Mouse (Mus musculus) liver, embryonic 15.5 days (tissue): Measurements from ENCODE around the gene Col1a2. TPM values are rescaled to one million over a fixed set of nuclear protein-coding genes. Genes with fewer than 3 reads are reported as not detected.

ENCODE experiments used
- ATAC-seq: fragments of 200-750 bp; cut with Nextera tagmentation; 2 replicates; pipeline ENCODE4 v1.8.0; 2017; ENCODE audit warnings: moderate number of reproducible peaks, mild to moderate bottlenecking, moderate library complexity; ENCODE audit not compliant: insufficient read depth
- H3K27ac ChIP-seq: fragments of 300-500 bp; sonication (generic); replicated peaks from 2 replicates; pipeline ENCODE4 v1.5.1; 2015; ENCODE audit warnings: mild to moderate bottlenecking, inconsistent platforms
- H3K27me3 ChIP-seq: fragments of 300-500 bp; sonication (generic); 2 replicates; pipeline ENCODE4 v1.6.1; 2015; ENCODE audit warnings: mild to moderate bottlenecking, inconsistent platforms
- H3K36me3 ChIP-seq: fragments of 300-500 bp; sonication (generic); replicated peaks from 2 replicates; pipeline ENCODE4 v1.6.1; 2015; ENCODE audit warnings: moderate library complexity, mild to moderate bottlenecking, inconsistent platforms
- H3K4me1 ChIP-seq: fragments of 300-500 bp; sonication (generic); replicated peaks from 2 replicates; pipeline ENCODE4 v1.6.1; 2015; ENCODE audit warnings: inconsistent platforms
- H3K4me2 ChIP-seq: fragments of 300-500 bp; sonication (generic); 2 replicates; pipeline ENCODE4 v1.6.1; 2015; ENCODE audit warnings: moderate library complexity, mild to moderate bottlenecking, inconsistent platforms
- H3K4me3 ChIP-seq: fragments of 300-500 bp; sonication (generic); replicated peaks from 2 replicates; pipeline ENCODE4 v1.5.1; 2015; ENCODE audit warnings: mild to moderate bottlenecking, inconsistent platforms
- H3K9ac ChIP-seq: fragments of 300-500 bp; sonication (generic); 2 replicates; pipeline ENCODE4 v1.6.1; 2015; ENCODE audit warnings: moderate library complexity, mild to moderate bottlenecking, inconsistent platforms
- H3K9me3 ChIP-seq: fragments of 300-500 bp; sonication (generic); replicated peaks from 2 replicates; pipeline ENCODE4 v1.6.1; 2016; ENCODE audit warnings: inconsistent platforms
- WGBS: fragments of 180-500 bp; shearing (Covaris S2); methylation state at CpG from one replicate; pipeline ENCODE4 v1.1.7; 2015; ENCODE audit warnings: mixed read lengths; ENCODE audit not compliant: insufficient replicate concordance; 5-methylcytosine and 5-hydroxymethylcytosine counted together
- polyA plus RNA-seq: library from polyadenylated mRNA; unstranded; fragments of >200 nt; fragmentation: Nextera tagmentation; extraction: Ambion mirVana; gene quantifications from 2 replicates; pipeline ENCODE4 v1.2.1, GENCODE M21; 2015

Gene Col1a2
- polyA plus RNA-seq, result 46.2 and 47.4 TPM in 2 replicates

DNA sequence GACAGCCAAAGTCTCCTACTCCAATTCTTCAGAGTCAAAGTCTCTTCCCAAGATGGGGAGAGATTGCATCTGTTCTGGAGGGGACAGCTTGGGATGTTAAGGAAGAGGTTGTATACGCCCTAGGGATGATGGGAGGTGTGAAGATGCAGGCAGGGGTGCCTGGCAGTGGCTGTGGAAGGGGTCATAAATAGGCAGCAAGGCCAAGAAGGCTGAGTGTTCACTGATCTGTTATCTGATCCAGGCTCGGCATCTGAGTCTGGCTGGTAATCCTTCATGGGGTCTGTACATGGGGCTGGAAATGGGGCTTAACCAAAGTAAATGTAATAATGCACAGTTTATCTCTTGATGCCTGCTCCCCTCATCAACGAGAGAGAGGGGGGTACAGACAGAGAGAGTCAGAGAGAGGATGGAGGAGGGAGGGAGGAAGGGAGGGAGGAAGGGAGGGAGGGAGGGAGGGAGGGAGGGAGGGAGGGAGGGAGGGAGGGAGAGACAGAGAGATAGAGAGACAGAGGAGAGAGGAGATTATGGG, at the start of gene Col1a2:
Col1a2 (plus strand) TSS at position 212 of the 529 bp plus-strand sequence.
- ATAC-seq, result no peak
- no peak within 1 kb of the TSS for H3K27ac ChIP-seq
- H3K4me3 ChIP-seq, result peak within 1 kb of the TSS; percentile 32
- H3K4me2 ChIP-seq, result peak within 1 kb of the TSS; percentile 59
- H3K9ac ChIP-seq, result no peak within 1 kb of the TSS
- H3K27me3 ChIP-seq, result peaks cover 18% of the 10 kb centered on the region
- H3K9me3 ChIP-seq, result no peaks in the 10 kb centered on the region
- 17% methylated on average over 3 of the region's 3 CpGs for WGBS
- no peaks in the 10 kb centered on the region for H3K36me3 ChIP-seq
- H3K4me1 ChIP-seq, result 0 out of 2 replicates have a peak, but pooled peaks cover 4% of the 10 kb centered on the region

DNA sequence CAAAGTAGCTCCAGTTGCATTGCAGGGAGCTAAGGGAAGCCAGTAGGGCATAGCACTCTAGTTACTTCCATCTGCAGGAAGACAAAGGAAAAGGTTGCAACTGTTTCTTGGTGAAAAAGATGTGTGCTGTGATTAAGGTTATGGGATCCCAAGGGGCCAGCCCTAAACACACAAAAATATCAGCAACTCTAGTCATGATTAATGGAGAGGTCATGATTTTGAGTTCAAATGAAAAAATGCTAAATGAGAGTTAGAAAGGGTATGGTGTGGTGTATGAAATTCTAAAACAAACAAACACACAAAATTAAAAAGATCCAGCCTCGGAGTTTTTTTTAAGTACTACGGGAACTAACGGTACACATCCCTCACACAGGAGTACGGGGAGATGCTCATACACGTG, 49.1 kb upstream of the Col1a2 start:
- Histone ChIP-seq H3K36me3 (no peaks in the 10 kb centered on the region), H3K27ac (no peak overlapping the region), H3K9ac (no peak overlapping the region), H3K9me3 (no peaks in the 10 kb centered on the region), H3K27me3 (no peaks in the 10 kb centered on the region), H3K4me1 (no peaks in the 10 kb centered on the region), H3K4me3 (no peak overlapping the region), H3K4me2 (no peak overlapping the region)
- 61% methylated on average over 5 of the region's 5 CpGs for WGBS
- ATAC-seq, result no peak

DNA sequence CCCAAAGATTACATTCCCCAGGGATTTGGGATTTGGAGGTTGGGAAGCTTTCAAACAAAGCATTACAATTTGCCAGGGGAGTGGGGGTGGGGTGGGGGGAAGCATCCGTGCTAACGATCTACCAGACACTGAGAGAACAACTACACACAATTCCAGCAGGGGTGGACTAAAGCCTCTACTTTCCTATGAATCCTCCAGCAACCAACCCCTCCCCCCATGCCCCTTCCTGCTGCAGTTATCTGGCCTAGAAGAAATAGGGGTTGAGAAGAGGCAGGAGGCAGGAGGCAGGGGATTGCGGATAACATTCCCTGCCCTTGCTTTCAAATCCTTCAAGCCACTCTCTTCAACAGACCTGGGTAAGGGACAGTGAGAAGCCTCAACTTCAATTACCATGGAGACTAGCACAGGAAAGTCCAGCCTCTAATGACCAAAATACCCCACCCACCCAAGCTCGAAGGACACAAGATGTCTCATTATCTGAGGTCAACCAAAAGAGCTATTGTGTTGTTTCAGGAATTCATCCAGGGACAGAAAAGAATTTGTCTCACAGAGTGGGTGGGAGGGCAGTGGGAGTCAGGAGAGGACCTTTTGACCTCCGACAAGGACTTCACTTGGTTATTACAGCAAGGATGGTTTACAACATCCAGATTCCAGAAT, 48.5 kb upstream of the Col1a2 start:
- Histone ChIP-seq H3K27ac (no peak overlapping the region), H3K9me3 (no peaks in the 10 kb centered on the region), H3K36me3 (no peaks in the 10 kb centered on the region), H3K4me3 (no peak overlapping the region), H3K9ac (no peak overlapping the region), H3K4me2 (no peak overlapping the region), H3K4me1 (no peaks in the 10 kb centered on the region), H3K27me3 (no peaks in the 10 kb centered on the region)
- ATAC-seq, result no peak
- 37% methylated on average over 5 of the region's 5 CpGs for WGBS

DNA sequence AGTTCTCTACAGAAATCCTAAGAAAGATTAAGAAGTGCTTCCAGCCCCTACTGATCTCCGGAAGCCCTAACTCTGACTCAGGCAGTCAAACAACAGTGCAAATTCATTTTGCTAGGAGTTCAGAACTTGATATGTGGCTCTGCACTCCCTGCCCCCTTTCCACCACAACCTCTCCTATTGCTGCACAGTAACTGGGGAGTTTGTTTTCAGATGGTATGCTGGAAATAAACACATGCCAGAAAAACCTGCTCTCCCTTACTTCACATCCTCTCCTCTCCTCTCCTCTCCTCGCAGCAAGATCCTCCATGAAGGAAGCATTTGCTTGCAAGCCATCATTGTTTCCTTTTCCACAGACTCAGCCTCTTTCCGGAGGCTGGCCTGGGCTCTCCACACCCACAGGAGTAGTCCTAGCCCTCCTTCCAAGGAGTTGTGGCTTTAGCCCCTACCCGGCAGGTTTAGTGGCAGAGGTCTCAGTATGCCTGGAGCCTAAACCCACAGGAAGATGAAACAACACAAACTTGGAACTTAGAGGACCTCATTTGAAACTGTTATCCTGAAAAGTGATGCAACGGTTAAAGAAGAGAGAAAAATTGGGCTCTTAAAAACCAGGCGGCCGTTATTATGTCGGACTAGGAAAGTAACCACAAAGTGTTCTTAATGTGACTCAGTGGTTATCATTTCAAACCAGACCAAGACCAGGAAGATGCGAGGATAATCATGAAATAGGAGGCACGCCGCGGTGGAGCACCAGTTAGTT, 47.7 kb upstream of the Col1a2 start:
- no peaks in the 10 kb centered on the region for H3K27me3 ChIP-seq
- H3K36me3 ChIP-seq, result no peaks in the 10 kb centered on the region
- 17% methylated on average over 12 of the region's 12 CpGs for WGBS
- no peaks in the 10 kb centered on the region for H3K4me1 ChIP-seq
- no peak overlapping the region for H3K4me3 ChIP-seq
- H3K4me2 ChIP-seq, result no peak overlapping the region
- no peaks in the 10 kb centered on the region for H3K9me3 ChIP-seq
- H3K27ac ChIP-seq, result no peak overlapping the region
- H3K9ac ChIP-seq, result no peak overlapping the region
- no peak for ATAC-seq

DNA sequence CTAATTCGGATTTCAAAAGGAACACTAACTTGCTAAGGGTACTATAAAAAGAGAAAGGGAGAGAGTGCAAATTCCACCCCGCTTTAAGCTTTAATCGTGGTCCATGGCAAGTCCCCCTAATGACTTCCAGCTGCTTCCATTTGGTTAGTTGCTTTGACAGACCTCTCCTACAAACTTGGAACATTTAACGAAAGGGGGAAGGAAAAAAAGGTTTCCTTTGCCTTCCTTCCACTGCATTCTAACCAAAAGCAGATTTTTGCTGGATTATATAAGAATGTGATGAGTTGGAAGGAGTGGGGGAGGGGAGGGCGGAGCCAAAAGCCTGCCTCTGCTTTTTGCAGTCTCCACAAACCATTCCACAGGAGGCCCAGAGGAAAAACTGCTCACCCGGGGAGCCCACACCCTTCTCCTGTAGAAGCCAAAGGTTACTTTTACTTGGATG, 47.0 kb upstream of the Col1a2 start:
- no peaks in the 10 kb centered on the region for H3K27me3 ChIP-seq
- H3K9ac ChIP-seq, result no peak overlapping the region
- H3K4me2 ChIP-seq, result no peak overlapping the region; the same call in 1 of the 2 replicates
- H3K36me3 ChIP-seq, result no peaks in the 10 kb centered on the region
- 18% methylated on average over 6 of the region's 6 CpGs for WGBS
- no peak overlapping the region for H3K4me3 ChIP-seq
- no peak overlapping the region for H3K27ac ChIP-seq
- no peaks in the 10 kb centered on the region for H3K4me1 ChIP-seq
- no peak for ATAC-seq
- no peaks in the 10 kb centered on the region for H3K9me3 ChIP-seq

DNA sequence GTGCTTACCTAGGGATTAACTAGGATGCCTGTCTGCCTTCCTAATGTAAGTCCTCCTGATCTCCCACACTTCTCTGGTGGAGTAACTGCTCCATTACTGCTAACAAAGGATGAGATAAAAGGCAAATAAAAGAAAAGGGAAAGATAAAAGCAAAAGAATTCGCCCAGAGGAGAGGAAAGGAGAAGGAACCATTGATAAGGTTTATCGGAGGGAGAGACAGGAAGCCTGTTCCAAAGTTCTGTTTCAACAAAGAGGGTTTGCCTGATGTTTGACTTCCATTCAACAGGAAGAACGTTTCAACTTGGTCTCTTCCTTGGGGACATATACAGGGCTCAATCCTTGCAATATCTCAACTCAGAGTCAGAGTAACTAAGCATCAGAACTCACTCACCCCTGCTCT, 39.3 kb upstream of the Col1a2 start:
- H3K27me3 ChIP-seq, result no peaks in the 10 kb centered on the region
- H3K9me3 ChIP-seq, result no peaks in the 10 kb centered on the region
- no peaks in the 10 kb centered on the region for H3K4me1 ChIP-seq
- WGBS, result 15% methylated on average over 3 of the region's 3 CpGs
- no peaks in the 10 kb centered on the region for H3K36me3 ChIP-seq
- H3K4me3 ChIP-seq, result no peak overlapping the region
- no peak overlapping the region for H3K27ac ChIP-seq
- ATAC-seq, result no peak
- H3K9ac ChIP-seq, result no peak overlapping the region
- H3K4me2 ChIP-seq, result no peak overlapping the region

DNA sequence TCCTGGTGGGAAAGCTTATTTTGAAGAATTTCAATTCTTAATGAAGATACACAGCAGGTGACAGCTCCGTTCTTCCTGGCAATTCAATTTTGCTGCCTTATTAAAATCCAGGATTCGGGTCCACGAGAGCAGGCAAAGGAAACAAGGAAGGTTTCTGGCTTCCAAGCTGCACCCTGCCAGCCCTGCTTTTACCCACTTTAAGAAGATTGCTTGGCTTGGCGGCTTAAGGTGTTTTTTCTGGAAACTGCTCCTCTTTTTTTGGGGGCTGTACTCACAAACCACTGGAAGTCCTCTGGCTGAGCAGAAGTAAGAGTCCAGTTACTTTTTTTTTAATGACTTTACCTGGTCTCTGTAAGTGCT, 21.1 kb upstream of the Col1a2 start:
- Histone ChIP-seq H3K36me3 (no peaks in the 10 kb centered on the region), H3K9me3 (no peaks in the 10 kb centered on the region), H3K4me3 (no peak overlapping the region), H3K9ac (no peak overlapping the region), H3K4me1 (no peaks in the 10 kb centered on the region), H3K27ac (no peak overlapping the region), H3K27me3 (no peaks in the 10 kb centered on the region), H3K4me2 (no peak overlapping the region)
- 54% methylated on average over 4 of the region's 4 CpGs for WGBS
- ATAC-seq, result no peak

DNA sequence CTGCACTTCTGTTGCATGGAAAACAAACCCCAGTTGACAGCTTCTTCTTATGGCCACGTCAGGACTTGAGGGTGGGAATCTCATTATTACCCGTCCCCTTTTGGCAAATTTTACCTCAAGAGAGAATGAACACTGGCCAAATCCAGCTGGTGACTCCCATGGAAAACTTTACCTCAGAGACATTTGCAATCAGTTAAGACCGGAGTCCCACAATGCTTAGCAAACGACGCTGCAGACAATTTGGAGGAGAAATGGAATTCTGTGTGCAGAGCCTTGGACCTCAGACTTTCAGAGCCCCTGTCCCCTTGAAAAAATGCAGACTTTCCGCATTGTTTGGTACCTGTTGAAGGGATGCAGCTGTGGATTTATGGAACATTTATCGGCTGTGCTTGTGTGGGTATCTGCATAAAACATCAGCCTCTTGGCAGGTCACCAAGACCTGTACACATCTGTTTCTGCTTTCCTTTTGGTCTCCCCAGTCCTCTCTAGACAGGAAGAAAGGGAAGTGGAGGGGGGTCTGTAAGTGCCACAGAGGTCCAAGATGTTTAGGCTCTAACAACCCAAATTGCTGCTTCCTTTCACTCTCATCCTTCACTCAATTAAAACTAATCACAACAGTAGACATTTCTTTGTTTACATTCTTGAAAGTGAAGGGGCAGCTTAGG, 20.5 kb upstream of the Col1a2 start:
- H3K27ac ChIP-seq, result no peak overlapping the region

DNA sequence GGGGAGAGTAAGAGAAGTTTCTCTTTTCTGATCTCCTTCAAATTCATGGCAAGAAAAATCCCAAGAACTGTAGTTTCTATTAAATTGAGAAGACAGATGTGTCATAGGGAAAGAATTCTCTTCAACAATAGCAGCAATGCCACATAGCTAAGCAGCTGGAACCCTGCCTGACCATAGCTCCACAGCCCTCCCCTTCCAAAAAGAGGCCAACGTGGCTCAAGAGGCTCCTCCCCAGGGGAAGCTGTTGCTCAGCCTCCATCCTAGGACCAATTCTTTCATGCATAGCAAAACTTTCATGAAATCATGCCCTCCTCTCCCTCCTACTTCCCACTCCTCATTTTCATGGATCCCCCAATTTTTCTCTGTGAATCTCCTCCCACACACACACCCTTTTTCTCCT, 16.3 kb upstream of the Col1a2 start:
- H3K4me3 ChIP-seq, result no peak overlapping the region
- ATAC-seq, result no peak
- H3K4me1 ChIP-seq, result no peaks in the 10 kb centered on the region
- H3K36me3 ChIP-seq, result no peaks in the 10 kb centered on the region
- H3K9ac ChIP-seq, result no peak overlapping the region
- H3K27me3 ChIP-seq, result no peaks in the 10 kb centered on the region
- H3K4me2 ChIP-seq, result no peak overlapping the region
- H3K9me3 ChIP-seq, result no peaks in the 10 kb centered on the region
- H3K27ac ChIP-seq, result no peak overlapping the region
- WGBS, result 9% methylated on average over 1 of the region's 1 CpGs

More for the DNA sequence above, 20.5 kb upstream of the Col1a2 start:
- no peak overlapping the region for H3K9ac ChIP-seq
- no peak overlapping the region for H3K4me2 ChIP-seq
- no peaks in the 10 kb centered on the region for H3K27me3 ChIP-seq
- no peak overlapping the region for H3K4me3 ChIP-seq
- H3K36me3 ChIP-seq, result no peaks in the 10 kb centered on the region
- WGBS, result 45% methylated on average over 7 of the region's 7 CpGs
- no peaks in the 10 kb centered on the region for H3K9me3 ChIP-seq
- ATAC-seq, result no peak
- H3K4me1 ChIP-seq, result no peaks in the 10 kb centered on the region

DNA sequence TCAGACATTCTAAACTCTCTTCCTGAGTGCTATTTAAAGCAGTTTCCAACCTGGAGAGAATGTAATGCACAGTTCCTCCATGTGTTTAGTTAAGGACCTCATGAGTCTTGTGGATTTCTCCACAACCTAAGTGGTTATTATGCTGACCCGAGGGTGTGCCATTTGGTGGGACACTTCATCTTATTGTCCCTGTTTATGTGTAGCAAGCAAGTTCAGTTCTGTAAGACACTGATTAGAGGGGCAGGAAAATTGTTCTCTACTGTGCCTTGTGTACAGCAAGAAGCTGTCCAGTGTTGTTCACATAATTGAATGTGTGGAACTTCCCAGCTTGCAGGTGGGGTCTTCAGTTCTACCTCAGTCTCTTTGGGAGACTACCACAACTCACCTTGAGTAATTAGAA, 15.6 kb upstream of the Col1a2 start:
- ATAC-seq, result no peak
- no peaks in the 10 kb centered on the region for H3K9me3 ChIP-seq
- no peak overlapping the region for H3K4me3 ChIP-seq
- H3K36me3 ChIP-seq, result no peaks in the 10 kb centered on the region
- H3K9ac ChIP-seq, result no peak overlapping the region
- no peaks in the 10 kb centered on the region for H3K4me1 ChIP-seq
- no peak overlapping the region for H3K27ac ChIP-seq
- no peak overlapping the region for H3K4me2 ChIP-seq
- no peaks in the 10 kb centered on the region for H3K27me3 ChIP-seq
- 23% methylated on average over 1 of the region's 1 CpGs for WGBS
